Mouse (Mus musculus) 3T3-L1 (cell line): Measurements from ENCODE around the gene Cript.

Source experiments
- DNase-seq: peaks from one replicate; pipeline ENCODE4 v3.0.0-alpha.2; 2015; ENCODE audit warnings: low read depth, low spot score

The Cript gene

DNA sequence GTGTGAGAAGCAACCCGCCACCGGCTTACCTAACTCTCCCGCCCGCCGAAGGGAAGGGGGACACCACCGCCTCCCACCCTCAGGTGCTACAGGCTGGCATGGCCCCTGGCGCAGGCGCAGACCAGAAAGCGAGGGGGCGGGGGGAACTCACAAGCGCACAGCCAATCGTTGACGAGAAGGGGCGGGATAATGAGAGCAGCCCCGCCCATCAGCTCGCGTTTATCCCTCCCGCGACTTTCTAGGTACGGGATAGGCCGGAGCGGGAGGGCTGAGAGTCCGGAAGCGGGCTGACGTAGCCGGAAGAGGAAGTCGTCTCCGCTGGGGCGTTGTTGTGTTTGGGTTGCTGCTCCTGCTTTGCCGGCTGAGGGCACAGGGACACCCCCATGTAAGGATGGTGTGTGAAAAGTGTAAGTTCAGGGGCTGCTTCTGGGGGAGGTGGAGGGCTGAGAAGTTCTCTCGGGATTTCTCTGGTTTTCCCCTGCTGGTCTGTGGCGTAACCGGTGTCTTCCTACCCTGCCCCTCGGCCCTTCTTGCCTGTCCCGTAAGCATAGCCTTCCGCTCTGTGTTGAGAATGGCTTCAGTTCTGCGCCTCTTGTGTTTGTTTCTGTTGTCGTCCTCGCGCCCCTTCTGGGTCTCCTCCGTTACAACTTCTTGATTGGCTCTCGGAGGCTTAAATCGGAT, at the start of gene Cript, which contains the start of gene Pigf:
TSS of gene Cript (plus strand) at position 282 of the 681 bp plus-strand sequence.
TSS of gene Pigf (minus strand) at position 138 of the 681 bp plus-strand sequence.
- DNase-seq, result peak; percentile 99

DNA sequence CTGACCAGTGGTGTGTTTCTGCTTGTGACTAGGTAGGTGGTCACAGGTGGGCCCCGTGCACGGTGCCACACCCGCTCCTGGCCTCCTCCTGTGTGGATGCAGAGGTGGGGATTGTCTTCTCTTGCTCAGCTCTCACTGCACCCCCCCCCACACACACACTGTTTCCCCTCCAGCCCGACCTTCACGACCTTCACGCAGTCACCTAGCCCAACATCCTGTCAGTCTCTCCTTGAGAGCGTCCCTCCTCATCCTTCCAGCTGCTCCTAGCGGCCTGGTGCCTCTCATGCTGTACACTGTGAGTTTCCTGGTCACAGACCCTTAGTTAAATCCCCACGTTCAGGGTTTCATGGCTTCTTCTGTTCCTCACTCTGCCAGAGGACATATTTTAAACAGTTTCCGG, 49.0 kb upstream of the Cript start:
- no peak for DNase-seq

DNA sequence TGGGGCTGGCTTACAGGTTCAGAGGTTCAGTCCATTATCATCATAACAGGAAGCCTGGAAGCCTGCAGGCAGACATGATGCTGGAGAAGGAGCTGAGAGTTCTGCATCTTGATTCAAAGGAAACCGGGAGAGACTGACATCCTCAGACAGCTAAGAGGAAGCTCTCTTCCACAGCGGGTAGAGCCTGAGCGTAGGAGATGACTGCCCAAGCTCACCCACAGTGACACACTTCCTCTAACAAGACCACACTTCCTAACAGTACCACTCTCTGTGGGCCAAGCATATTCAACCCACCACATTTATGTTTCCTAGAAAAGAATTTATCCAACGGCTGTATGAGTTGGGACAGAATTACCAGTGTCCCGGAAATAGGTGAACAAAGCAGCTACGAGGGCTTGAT, 46.9 kb upstream of the Cript start:
- no peak for DNase-seq

DNA sequence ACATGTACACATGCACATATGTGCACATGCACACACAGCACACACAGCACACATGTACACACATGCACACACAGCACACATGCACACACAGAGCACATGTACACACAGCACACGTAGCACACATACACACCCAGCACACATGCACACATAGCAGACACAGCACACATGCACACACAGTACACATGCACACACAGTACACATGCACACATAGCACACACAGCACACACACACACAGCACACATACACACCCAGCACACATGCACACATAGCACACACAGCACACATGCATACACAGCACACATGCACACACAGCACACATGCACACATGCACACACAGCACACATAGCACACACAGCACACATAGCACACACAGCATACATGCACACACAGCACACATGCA, 44.1 kb upstream of the Cript start:
- no peak for DNase-seq

DNA sequence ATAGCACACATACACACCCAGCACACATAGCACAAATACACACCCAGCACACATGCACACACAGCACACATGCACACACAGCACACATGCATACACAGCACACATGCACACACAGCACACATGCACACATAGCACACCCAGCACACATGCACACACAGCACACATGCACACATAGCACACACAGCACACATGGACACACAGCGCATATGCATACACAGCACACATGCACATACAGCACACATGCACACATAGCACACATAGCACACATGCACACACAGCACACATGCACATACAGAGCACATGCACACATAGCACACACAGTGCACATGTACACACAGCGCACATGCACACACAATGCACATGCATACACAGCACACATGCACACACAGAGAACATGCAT, 43.6 kb upstream of the Cript start:
- no peak for DNase-seq

DNA sequence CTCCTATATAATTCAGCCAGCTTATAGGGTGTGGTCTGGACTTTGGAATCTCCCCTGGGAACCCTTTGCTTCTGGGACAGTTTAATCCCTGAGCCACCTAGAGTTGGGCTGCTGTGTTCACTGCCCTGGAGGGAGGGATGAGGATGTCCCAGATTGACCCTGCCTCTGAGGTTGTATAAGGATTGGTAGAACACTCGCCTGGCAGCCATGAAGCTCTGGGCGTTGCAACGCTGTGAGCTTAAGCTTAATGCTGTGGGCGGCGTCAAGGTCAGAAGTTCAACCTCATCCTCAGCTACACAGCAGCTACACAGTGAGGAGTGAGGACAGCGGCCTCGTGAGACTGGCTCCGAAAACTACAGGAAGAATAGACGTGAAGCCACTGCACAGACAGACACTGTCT, 42.9 kb upstream of the Cript start:
- DNase-seq, result no peak

DNA sequence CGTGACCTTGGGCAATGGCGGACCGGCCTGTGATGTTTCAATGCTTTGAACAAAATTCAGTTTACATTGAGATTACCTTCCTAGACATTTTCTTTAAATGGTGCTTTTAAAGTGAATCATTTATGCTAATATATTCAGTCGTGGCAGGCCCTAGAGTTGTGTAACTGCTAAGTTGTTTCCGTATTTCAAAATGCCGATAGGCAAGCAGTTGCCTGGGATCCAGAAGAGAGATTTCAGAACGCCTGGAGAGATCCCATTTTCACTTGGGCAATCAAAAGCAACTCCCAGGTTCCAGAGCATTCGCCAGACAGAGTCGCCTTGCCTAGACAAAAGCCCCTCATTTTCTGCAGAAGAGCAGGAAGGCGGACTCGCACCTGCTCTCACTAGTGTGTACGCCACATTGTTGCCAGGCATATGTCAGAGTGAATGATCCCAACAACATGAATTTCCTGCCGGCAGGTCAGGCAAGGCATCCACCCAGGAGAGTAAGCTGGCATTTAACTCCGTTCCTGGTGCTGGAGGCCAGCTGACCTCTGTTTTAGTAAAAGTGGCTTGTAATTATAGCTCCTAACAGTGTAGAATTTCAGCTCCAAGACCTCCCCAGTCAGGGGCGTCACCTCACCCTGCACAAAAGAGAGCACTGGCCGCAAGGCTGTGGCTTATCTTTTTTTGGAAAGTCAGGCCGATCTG, 38.8 kb upstream of the Cript start:
- DNase-seq, result no peak

DNA sequence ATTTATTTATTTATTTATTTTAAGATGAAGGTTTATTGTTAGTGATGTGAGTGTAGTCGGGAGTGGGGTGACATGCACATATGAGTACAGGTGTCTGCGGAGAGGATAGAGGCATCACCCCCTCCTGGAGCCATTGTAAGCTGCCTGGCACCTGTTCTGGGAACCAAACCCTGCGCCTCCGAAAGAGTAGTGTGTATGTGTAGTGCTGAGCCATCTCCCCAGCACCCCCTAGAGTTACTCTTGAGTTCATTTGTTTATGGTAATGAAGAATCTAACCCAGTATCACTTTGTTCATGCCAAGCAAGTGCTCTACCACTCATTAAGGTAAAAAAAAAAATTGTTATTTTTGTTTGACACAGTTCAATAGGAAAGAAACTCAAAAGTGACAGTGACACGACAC, 37.2 kb upstream of the Cript start:
- no peak for DNase-seq

DNA sequence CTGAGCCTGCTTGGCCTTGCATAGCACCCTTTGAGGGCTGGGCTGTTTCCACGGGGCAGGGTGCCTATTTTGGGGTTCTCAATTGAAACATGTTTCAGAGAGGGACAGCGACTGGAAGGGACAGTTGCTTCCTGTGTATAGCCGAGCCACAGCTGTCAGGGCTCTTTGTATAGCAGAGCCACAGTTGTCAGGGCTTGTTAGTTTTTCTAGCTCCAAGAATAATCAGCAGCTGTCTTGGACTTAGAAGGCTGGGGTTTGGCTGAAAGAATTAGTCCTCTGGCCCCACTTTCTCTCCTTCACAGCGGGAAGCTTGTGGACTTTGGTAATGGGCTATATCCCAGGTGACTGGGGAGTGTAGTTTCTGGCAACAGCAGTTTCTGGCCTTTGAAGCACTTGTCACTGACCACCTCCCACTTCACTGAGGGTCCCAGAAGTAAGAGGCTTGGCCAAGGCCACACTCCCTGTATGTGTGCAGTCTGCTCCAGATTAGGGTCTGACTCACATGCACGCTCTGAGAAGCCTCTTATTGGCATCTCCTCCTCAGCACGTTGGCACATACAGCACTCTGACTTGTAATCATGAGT, 36.7 kb upstream of the Cript start:
- no peak for DNase-seq

DNA sequence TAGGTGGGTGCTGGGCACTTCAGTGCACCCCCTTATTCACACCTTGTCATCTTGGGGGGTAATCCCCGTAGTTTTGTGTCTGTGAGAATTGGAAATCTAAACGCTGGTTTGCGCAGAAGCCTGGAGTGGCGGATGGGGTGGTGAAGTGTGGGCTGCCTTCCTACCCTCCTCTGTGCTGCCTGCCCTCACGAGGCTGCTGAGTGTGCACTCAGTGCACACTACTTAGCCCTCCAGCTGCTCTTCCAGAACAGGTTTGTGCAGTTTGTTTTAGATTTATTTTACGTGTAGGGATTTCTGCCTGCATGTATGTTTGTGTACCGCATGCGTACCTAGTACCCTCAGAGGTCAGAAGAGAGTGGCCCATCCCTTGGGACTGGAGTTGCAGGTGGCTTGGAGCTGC, 34.0 kb upstream of the Cript start:
- DNase-seq, result no peak

DNA sequence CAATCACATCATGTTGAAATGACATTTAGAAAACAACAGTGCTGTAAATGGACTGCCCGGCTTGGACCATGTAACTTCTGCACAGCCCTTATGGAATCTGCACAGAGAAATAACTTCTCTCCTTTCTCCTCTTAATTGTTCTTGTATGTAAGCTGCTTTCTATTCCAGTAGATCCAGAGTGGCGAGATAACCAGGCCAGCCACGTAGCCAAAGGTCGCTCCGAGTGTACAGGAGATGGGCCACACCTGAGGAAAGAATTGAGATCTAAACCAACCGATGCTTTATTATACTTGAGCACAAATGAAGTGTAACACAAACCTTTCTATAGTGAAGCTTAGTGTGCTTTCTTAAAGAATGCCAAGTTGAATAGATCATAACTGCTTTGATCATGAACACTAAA, 28.0 kb upstream of the Cript start:
- no peak for DNase-seq

DNA sequence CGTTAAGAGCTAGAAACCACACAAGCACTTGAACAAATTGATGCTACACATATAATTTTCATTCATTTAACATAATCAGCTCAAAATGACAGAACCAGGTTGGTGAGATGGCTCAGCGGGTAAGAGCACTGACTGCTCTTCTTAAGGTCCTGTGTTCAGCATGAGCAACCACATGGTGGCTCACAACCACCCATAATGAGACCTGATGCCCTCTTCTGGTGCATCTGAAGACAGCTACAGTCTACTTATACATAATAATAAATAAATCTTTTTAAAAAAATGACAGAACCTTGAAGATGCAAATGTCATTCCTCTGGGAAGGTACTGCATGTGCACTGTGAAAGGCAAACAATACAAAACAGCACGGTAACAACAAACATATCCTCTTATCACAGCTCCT, 16.4 kb upstream of the Cript start:
- DNase-seq, result peak; percentile 39

DNA sequence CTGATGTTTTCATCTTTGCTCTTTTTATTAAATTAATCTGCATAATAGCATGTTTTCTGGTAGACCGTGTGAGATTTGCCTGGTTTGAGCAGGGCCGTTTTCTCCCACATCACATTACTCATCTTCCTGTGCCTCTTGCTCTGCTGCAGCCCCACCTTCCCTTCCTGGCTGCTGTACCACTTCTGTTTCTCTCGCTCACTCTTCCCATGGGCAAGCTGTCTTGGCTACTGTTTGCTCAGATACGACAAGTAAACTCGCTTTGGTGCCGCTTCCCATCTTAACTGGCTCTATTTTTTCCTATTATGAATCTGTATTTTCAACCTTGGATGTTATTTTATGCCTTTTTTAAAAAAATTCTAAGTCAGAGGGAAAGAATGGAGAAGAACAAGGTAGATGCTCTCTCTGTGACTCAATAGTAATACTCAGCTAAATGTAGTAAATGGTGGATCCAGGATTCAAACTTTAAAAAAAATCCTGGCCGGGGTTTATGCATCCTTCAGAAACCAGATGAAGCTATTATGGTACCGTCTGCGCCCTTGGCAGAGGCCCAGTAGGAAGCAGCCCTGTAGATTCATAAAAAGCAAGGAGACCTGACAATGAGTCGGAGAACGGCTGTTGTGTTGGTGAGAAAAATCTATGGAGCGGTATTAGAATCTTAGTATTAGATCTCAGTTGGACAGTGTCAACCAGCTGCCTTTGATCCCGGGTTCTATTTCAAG, 13.9 kb upstream of the Cript start:
- peak; percentile 68 for DNase-seq

DNA sequence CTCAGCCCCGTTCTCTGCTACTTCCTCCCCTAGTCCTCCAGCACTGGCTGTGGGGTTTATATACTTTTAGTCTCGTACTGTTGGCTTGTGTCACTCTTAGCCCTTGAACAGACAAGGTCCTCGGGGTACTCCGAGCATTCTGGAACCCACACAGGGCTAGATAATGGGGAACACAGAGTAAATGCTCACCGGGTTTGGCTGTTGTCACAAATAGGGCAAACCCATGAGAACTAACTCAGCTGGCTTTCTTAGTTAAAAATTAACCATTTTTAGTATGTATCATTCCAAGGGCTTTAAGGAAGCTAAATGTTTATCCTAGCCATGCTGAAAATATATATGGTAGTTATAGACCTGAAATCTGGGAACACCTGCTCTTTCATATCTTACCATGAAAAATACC, 5.7 kb upstream of the Cript start:
- no peak for DNase-seq

DNA sequence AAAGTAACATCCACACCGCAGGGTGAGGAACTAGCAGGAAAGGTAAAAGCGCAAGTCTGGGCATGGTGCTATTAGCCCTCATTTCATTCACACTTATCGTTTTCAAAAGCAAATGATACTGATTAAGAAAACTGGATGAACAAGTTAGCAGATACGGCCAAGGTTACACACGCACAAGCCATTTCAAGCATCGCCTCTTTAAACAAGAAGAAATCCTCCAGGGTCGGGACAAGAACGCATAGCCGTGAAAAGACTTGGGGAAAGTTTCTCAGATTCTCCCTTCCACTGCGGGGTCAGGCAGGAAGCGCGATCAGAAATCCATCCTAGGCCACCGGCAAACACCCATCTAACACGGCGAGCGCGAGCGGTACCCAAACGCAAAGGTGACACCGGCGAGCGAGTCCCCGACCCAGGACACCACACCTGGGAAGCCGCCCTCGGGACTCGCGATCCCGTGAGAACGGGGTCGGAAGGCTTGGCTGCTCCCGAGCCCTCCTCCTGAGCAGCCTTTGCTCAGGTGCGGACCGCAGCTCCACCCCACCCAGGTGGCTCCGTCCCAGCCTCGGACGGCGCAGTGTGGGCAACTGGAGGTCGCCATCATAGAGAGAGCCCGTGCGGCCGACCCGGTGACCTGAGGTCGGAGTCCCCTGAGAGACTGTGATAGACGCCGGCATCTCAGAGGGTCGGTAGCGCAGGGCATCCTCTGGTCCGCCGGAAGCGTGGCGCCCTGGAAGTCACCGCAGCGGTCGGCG, 683 bp upstream of the Cript start:
- peak; percentile 25 for DNase-seq

DNA sequence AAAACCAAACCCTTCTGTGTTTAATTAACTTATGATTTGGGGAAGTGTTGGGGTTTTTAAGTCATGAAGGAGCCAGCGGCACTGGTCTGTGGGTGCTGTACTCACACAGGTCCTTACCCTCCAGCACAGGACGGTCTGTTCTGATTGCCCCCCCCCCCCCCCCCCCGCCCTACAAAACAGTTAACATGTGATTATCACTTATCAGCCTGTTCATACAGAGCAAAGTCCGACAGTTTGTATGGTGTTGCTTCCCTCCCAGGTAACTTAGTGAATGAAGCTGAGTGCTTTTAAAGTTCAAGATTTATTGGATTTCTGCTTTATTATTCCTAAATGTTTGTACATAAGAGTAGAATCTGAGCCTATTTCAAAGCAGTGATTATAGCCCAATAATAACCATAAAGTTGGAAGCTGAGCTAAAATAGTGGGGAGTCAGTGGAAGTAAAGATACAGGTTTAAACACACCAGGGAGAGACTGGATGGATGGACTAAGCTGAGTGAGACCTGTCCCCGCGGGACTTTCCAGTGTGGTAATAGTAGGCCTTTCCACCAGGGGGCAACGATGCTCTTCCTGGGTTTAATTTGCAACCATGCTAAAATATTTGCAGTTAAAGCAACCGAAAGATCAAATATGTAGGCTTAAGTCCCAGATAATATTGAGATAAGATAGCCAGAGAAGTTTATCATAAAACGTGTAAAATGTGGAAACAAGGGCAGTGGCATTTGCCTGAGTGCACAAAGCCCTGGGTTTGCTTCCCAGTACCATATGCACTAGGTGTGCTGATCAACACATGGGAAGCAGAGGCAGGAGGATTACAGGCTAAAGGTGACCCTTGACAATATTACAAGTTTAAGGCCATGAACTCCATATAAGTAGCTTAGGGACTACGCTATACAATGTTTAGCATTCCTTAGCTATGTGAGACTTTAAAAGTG, 11.1 kb downstream of the Cript start:
- DNase-seq, result peak; percentile 88

DNA sequence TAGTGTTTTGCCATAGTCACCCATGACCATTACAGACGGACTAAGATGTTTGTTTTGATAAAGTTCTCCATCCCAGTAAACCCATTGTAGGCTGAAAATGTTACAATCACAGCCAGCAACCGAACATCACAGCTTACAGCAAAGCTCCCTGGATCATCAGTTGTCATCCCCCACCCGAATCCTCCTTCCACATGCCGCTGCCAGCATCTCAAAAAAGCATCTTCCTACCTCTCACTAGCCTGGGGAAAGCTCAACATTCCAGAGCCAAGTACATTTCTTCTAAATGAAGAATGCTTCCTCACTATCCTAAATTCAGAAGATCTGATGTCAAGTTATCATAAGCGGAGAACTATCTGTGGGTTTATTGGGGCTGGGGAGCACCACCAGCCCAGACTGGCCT, 13.1 kb downstream of the Cript start:
- no peak for DNase-seq

DNA sequence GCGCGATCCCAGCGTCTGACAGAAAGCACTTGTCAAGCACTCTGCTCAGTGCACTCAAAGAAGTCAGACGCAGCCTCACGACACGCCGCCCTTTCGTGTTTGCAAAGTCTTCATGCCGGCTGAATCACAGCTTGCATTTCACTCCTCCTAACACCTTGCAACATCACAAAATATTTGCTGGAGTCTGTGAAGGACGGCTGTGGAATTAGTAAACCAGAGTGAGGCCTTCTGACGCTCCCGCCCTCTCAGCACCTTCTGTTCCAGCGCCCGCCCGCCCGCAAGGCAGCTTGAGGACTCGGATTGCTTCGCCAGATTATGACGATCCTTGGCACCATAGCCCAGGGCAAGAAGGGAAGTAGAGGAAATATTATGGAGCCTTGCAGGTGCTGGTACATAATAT, 16.4 kb downstream of the Cript start:
- DNase-seq, result no peak

DNA sequence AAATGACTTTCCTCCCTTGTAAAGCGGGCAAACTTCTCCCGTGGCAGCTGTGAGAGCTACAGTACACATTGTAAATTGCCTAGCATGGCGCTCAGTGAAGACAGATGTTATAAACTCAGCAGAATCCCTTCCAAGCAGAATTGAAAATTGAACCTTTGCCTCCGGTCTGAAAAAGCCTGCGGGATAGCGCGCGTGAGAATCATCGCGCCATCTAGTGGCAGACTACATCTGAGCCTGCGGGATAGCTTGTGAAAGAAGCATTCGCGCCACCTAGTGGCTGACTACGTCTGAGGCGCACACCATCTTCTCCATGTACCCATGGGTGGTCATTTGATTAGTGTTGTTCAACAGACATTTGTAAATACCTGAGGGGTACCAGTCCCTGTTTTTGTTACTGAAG, 19.0 kb downstream of the Cript start:
- peak; percentile 97 for DNase-seq

DNA sequence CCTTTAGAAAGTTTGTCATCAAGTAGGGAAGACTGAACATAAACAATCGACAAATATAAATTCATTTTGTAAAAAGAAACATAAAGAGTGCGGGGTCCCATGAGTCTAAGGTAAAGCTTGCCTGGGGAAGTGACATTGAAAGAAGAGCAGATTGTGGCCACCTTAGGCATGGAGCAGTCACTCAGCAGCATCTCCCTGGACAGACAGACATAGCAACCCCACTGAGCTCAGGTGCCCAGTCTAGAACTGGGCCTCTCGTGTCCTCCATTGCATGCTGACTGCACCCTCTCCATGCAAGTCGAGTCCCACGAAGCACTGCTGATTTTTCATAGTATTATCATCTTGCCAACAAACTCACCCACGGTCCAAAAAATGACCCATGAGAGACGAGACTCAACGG, 19.4 kb downstream of the Cript start:
- DNase-seq, result no peak

DNA sequence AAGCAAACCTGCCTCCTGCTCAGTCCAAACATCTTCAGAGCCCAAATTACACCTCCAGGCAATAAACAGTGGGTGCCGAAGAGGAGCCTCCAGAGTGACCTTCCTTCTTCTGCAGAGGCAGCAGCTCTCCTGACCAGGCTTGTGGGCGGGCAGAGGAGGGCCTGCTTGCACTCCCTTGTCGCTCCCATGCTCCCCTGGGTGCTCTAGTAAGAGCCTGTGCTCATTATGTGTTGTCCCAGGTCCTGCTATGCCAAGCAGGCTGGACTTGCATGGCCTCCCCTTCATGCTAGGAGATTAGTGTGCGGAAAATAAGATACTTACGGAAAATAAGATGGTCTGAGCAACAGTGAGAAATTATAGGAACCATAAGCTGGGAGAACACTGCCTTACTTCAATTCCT, 24.3 kb downstream of the Cript start:
- DNase-seq, result no peak
